15 mouse cellular contexts compared by ENCODE assay signal in the genomic region with DNA sequence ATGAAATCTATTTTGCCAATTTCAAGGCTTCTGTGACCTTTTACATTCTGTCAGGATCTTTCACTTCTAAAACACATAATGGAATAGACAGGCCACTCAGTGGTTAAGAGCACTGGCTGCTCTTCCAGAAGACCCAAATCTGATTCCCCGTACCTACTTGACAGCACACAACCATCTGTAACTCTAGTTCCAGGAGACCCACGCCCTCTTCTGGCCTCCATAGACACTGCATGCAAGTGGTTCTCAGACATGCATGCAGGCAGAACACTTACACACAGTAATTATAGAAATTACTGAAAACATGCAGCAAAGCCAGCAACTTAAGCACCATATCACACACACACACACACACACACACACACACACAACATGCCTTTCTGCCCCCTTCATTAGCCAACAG.
DNase-seq lines count a peak whose midpoint lies in the region; ATAC-seq and TF ChIP-seq lines count a peak whose summit lies in the region.
"Had no signal": no experiment of that assay in that cellular context is flagged by ENCODE, and none has a peak within 500 bp of the region (broad histone marks: within the 10 kb centered on the region; RNA-seq: fewer than 3 reads in every experiment).

No protein-coding gene starts in this region.

- H3K9me3 ChIP-seq in hindbrain, postnatal 0 days (ENCODE audit: low read length): no peaks in the 10 kb centered on the region
- no peaks in the 10 kb centered on the region for H3K9me3 ChIP-seq in hindbrain, embryonic 13.5 days
- H3K9me3 ChIP-seq in midbrain, postnatal 0 days (ENCODE audit: low read length): no peaks in the 10 kb centered on the region
- H3K9me3 ChIP-seq in midbrain, embryonic 15.5 days: no peaks in the 10 kb centered on the region
- H3K9me3 ChIP-seq in ES-Bruce4 (replicated peaks; ENCODE audit: control insufficient read depth, insufficient read depth, low read length, poor library complexity, severe bottlenecking): peaks cover 3% of the 10 kb centered on the region; the same call in 1 of the 2 replicates
- H3K9me3 ChIP-seq: limb, embryonic 10.5 days; neural tube, embryonic 15.5 days had no signal

- DNase-seq in hindbrain, postnatal 0 days (ENCODE audit: low spot score): no peak
- no peak for DNase-seq in midbrain, postnatal 0 days (ENCODE audit: low spot score)
- DNase-seq in gastrocnemius, adult 8-10 months (ENCODE audit: low spot score in 2 of 2): no peak
- DNase-seq in frontal cortex, postnatal 36 days (ENCODE audit: low spot score in 2 of 2): no peak
- DNase-seq: cerebellum, postnatal 25 days; kidney, adult 9 months; retina, postnatal 1 day; spleen, adult 18-20 months had no signal

- H3K27ac ChIP-seq in hindbrain, postnatal 0 days: no peak overlapping the region
- H3K27ac ChIP-seq in hindbrain, embryonic 13.5 days: no peak overlapping the region
- no peak overlapping the region for H3K27ac ChIP-seq in midbrain, postnatal 0 days (ENCODE audit: low read depth, low read length)
- H3K27ac ChIP-seq in midbrain, embryonic 15.5 days: no peak overlapping the region
- H3K27ac ChIP-seq in ES-Bruce4 (ENCODE audit: insufficient read depth, low read length): no peak overlapping the region
- H3K27ac ChIP-seq: hindbrain, embryonic 14.5 days; limb, embryonic 10.5 days; neural tube, embryonic 15.5 days had no signal

- no peaks in the 10 kb centered on the region for H3K27me3 ChIP-seq in hindbrain, postnatal 0 days (ENCODE audit: insufficient read depth, low read length)
- H3K27me3 ChIP-seq in hindbrain, embryonic 13.5 days: no peaks in the 10 kb centered on the region
- no peaks in the 10 kb centered on the region for H3K27me3 ChIP-seq in midbrain, postnatal 0 days (ENCODE audit: insufficient read depth, low read length)
- H3K27me3 ChIP-seq in midbrain, embryonic 15.5 days (replicated peaks): no peaks in the 10 kb centered on the region
- H3K27me3 ChIP-seq in ES-Bruce4 (ENCODE audit: control insufficient read depth, insufficient read depth, low read length, poor library complexity, severe bottlenecking): no peaks in the 10 kb centered on the region
- H3K27me3 ChIP-seq: neural tube, embryonic 15.5 days had no signal

- no peaks in the 10 kb centered on the region for H3K36me3 ChIP-seq in hindbrain, postnatal 0 days (ENCODE audit: insufficient read depth, low read length)
- peaks cover 53% of the 10 kb centered on the region for H3K36me3 ChIP-seq in hindbrain, embryonic 13.5 days
- peaks cover 14% of the 10 kb centered on the region; the same call in 1 of the 2 replicates for H3K36me3 ChIP-seq in midbrain, postnatal 0 days (ENCODE audit: insufficient read depth, low read length)
- peaks cover 9% of the 10 kb centered on the region; the same call in 1 of the 2 replicates for H3K36me3 ChIP-seq in midbrain, embryonic 15.5 days (replicated peaks)
- no peaks in the 10 kb centered on the region for H3K36me3 ChIP-seq in ES-Bruce4 (ENCODE audit: control insufficient read depth, insufficient read depth, low read length, poor library complexity, severe bottlenecking)
- H3K36me3 ChIP-seq: limb, embryonic 10.5 days had no signal

- 59% methylated on average over 2 of the region's 2 CpGs for WGBS in hindbrain, postnatal 0 days
- WGBS in hindbrain, embryonic 13.5 days: 59% methylated on average over 2 of the region's 2 CpGs
- 52% methylated on average over 2 of the region's 2 CpGs for WGBS in midbrain, postnatal 0 days
- WGBS in midbrain, embryonic 15.5 days: 66% methylated on average over 2 of the region's 2 CpGs

- TF ChIP-seq POLR2A in ES-Bruce4 (IDR thresholded peaks at IDR 0.05; ENCODE audit: insufficient read depth, low read length): no peak

- TF ChIP-seq CTCF in hindbrain, postnatal 0 days (IDR thresholded peaks at IDR 0.05; ENCODE audit: low read depth): peak; percentile 23; the same call in 1 of the 2 replicates
- TF ChIP-seq CTCF in midbrain, postnatal 0 days (IDR thresholded peaks at IDR 0.05): peak; percentile 36
- TF ChIP-seq CTCF in ES-Bruce4 (IDR thresholded peaks at IDR 0.05; ENCODE audit: low read depth, low read length): peak; percentile 38

- H3K9ac ChIP-seq in hindbrain, postnatal 0 days (replicated peaks; ENCODE audit: low read length): no peak overlapping the region
- no peak overlapping the region for H3K9ac ChIP-seq in hindbrain, embryonic 13.5 days
- H3K9ac ChIP-seq in midbrain, postnatal 0 days (replicated peaks; ENCODE audit: low read length, poor library complexity, severe bottlenecking): no peak overlapping the region
- H3K9ac ChIP-seq in midbrain, embryonic 15.5 days: no peak overlapping the region
- H3K9ac ChIP-seq in ES-Bruce4 (ENCODE audit: low read depth, poor library complexity, severe bottlenecking): no peak overlapping the region
- H3K9ac ChIP-seq: hindbrain, embryonic 14.5 days; neural tube, embryonic 15.5 days had no signal

- no peak for TF ChIP-seq EP300 in ES-Bruce4 (IDR thresholded peaks at IDR 0.05; ENCODE audit: insufficient read depth, low read depth, low read length)

- no peak overlapping the region for H3K4me3 ChIP-seq in hindbrain, postnatal 0 days (ENCODE audit: low read length)
- no peak overlapping the region for H3K4me3 ChIP-seq in hindbrain, embryonic 13.5 days
- no peak overlapping the region for H3K4me3 ChIP-seq in midbrain, postnatal 0 days (ENCODE audit: low read depth, low read length)
- H3K4me3 ChIP-seq in midbrain, embryonic 15.5 days: no peak overlapping the region
- H3K4me3 ChIP-seq in ES-Bruce4 (ENCODE audit: low read depth, low read length): no peak overlapping the region
- H3K4me3 ChIP-seq: limb, embryonic 10.5 days; neural tube, embryonic 15.5 days had no signal

- no peak for ATAC-seq in hindbrain, postnatal 0 days
- ATAC-seq in hindbrain, embryonic 13.5 days (ENCODE audit: low FRiP score): no peak
- no peak for ATAC-seq in midbrain, postnatal 0 days (ENCODE audit: low FRiP score)
- no peak for ATAC-seq in midbrain, embryonic 15.5 days (replicated peaks)
- ATAC-seq in megakaryocyte progenitor cell, adult 5-6 weeks (replicated peaks; ENCODE audit: poor library complexity): peak; percentile 40; the same call in 1 of the 2 replicates

- no peak overlapping the region for H3K4me2 ChIP-seq in hindbrain, postnatal 0 days (ENCODE audit: low read depth, low read length)
- H3K4me2 ChIP-seq in hindbrain, embryonic 13.5 days: no peak overlapping the region
- H3K4me2 ChIP-seq in midbrain, postnatal 0 days (ENCODE audit: low read depth, low read length, poor library complexity, severe bottlenecking): no peak overlapping the region
- no peak overlapping the region for H3K4me2 ChIP-seq in midbrain, embryonic 15.5 days
- H3K4me2 ChIP-seq: hindbrain, embryonic 14.5 days; neural tube, embryonic 15.5 days had no signal

- no peaks in the 10 kb centered on the region for H3K4me1 ChIP-seq in hindbrain, postnatal 0 days (ENCODE audit: insufficient read depth, low read length)
- H3K4me1 ChIP-seq in hindbrain, embryonic 13.5 days (replicated peaks): no peaks in the 10 kb centered on the region
- H3K4me1 ChIP-seq in midbrain, postnatal 0 days (ENCODE audit: insufficient read depth, low read length): no peaks in the 10 kb centered on the region
- no peaks in the 10 kb centered on the region for H3K4me1 ChIP-seq in midbrain, embryonic 15.5 days
- no peaks in the 10 kb centered on the region for H3K4me1 ChIP-seq in ES-Bruce4 (ENCODE audit: control insufficient read depth, insufficient read depth, low read length)
- H3K4me1 ChIP-seq: limb, embryonic 10.5 days; neural tube, embryonic 15.5 days had no signal
